Mouse (Mus musculus) limb, embryonic 12.5 days (tissue): ENCODE data around the gene Rai1. TPM values are rescaled to one million over a fixed set of nuclear protein-coding genes. Genes with fewer than 3 reads are reported as not detected.

ENCODE experiments used
- ATAC-seq: fragments of 200-750 bp; cut with Nextera tagmentation; 2 replicates; pipeline ENCODE4 v1.8.0; 2017; ENCODE audit warnings: low read depth, moderate TSS enrichment; ENCODE audit not compliant: insufficient number of reproducible peaks, insufficient read depth, low FRiP score, low TSS enrichment
- H3K27ac ChIP-seq: fragments of 300-500 bp; sonication (generic); 2 replicates; pipeline ENCODE4 v1.5.1; 2016; ENCODE audit warnings: mild to moderate bottlenecking, moderate library complexity
- H3K27me3 ChIP-seq: fragments of 300-500 bp; sonication (generic); 2 replicates; pipeline ENCODE4 v1.6.1; 2016; ENCODE audit warnings: mild to moderate bottlenecking, moderate library complexity
- H3K36me3 ChIP-seq: fragments of 300-500 bp; sonication (generic); 2 replicates; pipeline ENCODE4 v1.6.1; 2016; ENCODE audit warnings: mild to moderate bottlenecking, moderate library complexity
- H3K4me1 ChIP-seq: fragments of 300-500 bp; sonication (generic); replicated peaks from 2 replicates; pipeline ENCODE4 v1.6.1; 2016
- H3K4me2 ChIP-seq: fragments of 300-500 bp; sonication (generic); 2 replicates; pipeline ENCODE4 v1.6.1; 2016; ENCODE audit warnings: mild to moderate bottlenecking, moderate library complexity
- H3K4me3 ChIP-seq: fragments of 300-500 bp; sonication (generic); replicated peaks from 2 replicates; pipeline ENCODE4 v1.5.1; 2016; ENCODE audit warnings: mild to moderate bottlenecking
- H3K9ac ChIP-seq: fragments of 300-500 bp; sonication (generic); replicated peaks from 2 replicates; pipeline ENCODE4 v1.6.1; 2016; ENCODE audit warnings: mild to moderate bottlenecking, moderate library complexity
- H3K9me3 ChIP-seq: fragments of 300-500 bp; sonication (generic); 2 replicates; pipeline ENCODE4 v1.6.1; 2016; ENCODE audit warnings: mild to moderate bottlenecking, moderate library complexity
- WGBS: fragments of 180-500 bp; shearing (Covaris S2); methylation state at CpG from one replicate; pipeline ENCODE4 v1.1.7; 2016; 5-methylcytosine and 5-hydroxymethylcytosine counted together
- polyA plus RNA-seq: library from polyadenylated mRNA; unstranded; fragments of >200 nt; fragmentation: Nextera tagmentation; extraction: Ambion mirVana; gene quantifications from 2 replicates; pipeline ENCODE4 v1.2.1, GENCODE M21; 2016

Gene Rai1
- polyA plus RNA-seq, 1 experiment from 2014 or later: 36.2 TPM

- peaks cover 32% of the 10 kb centered on the region for H3K36me3 ChIP-seq
- peaks cover 77% of the 10 kb centered on the region for H3K4me1 ChIP-seq
- no peaks in the 10 kb centered on the region for H3K27me3 ChIP-seq
- H3K9me3 ChIP-seq: no peaks in the 10 kb centered on the region
- no peak for ATAC-seq
- peak overlapping the region; percentile 88 for H3K27ac ChIP-seq
- H3K4me3 ChIP-seq: peak overlapping the region; percentile 46
- WGBS: 40% methylated on average over 7 of the region's 7 CpGs
- H3K4me2 ChIP-seq: peak overlapping the region; percentile 78
- peak overlapping the region; percentile 56 for H3K9ac ChIP-seq
Measured at GRCm38 (mm10) chr11:60209217-60209932, 104.6 kb downstream of the Rai1 start.

- peaks cover 77% of the 10 kb centered on the region for H3K4me1 ChIP-seq
- WGBS: 2% methylated on average over 2 of the region's 2 CpGs
- ATAC-seq: no peak
- H3K4me2 ChIP-seq: peak overlapping the region; percentile 78
- no peaks in the 10 kb centered on the region for H3K9me3 ChIP-seq
- H3K9ac ChIP-seq: peak overlapping the region; percentile 56
- peaks cover 27% of the 10 kb centered on the region for H3K36me3 ChIP-seq
- H3K4me3 ChIP-seq: peak overlapping the region; percentile 46
- H3K27ac ChIP-seq: peak overlapping the region; percentile 88
- H3K27me3 ChIP-seq: no peaks in the 10 kb centered on the region
Measured at GRCm38 (mm10) chr11:60209933-60210249, 105.1 kb downstream of the Rai1 start.

- peak overlapping the region; percentile 78 for H3K4me2 ChIP-seq
- peak overlapping the region; percentile 56 for H3K9ac ChIP-seq
- H3K36me3 ChIP-seq: peaks cover 22% of the 10 kb centered on the region
- H3K27ac ChIP-seq: peak overlapping the region; percentile 88
- H3K27me3 ChIP-seq: no peaks in the 10 kb centered on the region
- no peaks in the 10 kb centered on the region for H3K9me3 ChIP-seq
- WGBS: under 1% methylated on average over 47 of the region's 47 CpGs
- H3K4me1 ChIP-seq: peaks cover 77% of the 10 kb centered on the region
- peak; percentile 89 for ATAC-seq
- H3K4me3 ChIP-seq: peak overlapping the region; percentile 46
Measured at GRCm38 (mm10) chr11:60210305-60210724, 105.5 kb downstream of the Rai1 start.

GRCm38 (mm10) chr11:60211152-60211551 is 106.3 kb downstream of the Rai1 start:
- Histone ChIP-seq H3K4me1 (peaks cover 80% of the 10 kb centered on the region), H3K4me2 (peak overlapping the region; percentile 78), H3K9me3 (no peaks in the 10 kb centered on the region), H3K36me3 (peaks cover 14% of the 10 kb centered on the region), H3K4me3 (no peak overlapping the region; the same call in 1 of the 2 replicates), H3K9ac (no peak overlapping the region), H3K27me3 (no peaks in the 10 kb centered on the region), H3K27ac (peak overlapping the region; percentile 88)
- ATAC-seq: no peak
- WGBS: 60% methylated on average over 3 of the region's 3 CpGs

GRCm38 (mm10) chr11:60211761-60212160 is 106.9 kb downstream of the Rai1 start:
- Histone ChIP-seq H3K4me2 (peak overlapping the region; percentile 23; the same call in 1 of the 2 replicates), H3K36me3 (peaks cover 13% of the 10 kb centered on the region; the same call in 1 of the 2 replicates), H3K9ac (no peak overlapping the region; the same call in 1 of the 2 replicates)

GRCm38 (mm10) chr11:60213266-60213665 is 108.5 kb downstream of the Rai1 start:
- Histone ChIP-seq H3K36me3 (peaks cover 19% of the 10 kb centered on the region), H3K4me2 (no peak overlapping the region), H3K27ac (peak overlapping the region; percentile 88), H3K27me3 (no peaks in the 10 kb centered on the region), H3K4me1 (peaks cover 59% of the 10 kb centered on the region), H3K9me3 (no peaks in the 10 kb centered on the region), H3K4me3 (no peak overlapping the region), H3K9ac (peak overlapping the region; percentile 12; the same call in 1 of the 2 replicates)
- 77% methylated on average over 6 of the region's 6 CpGs for WGBS
- no peak for ATAC-seq

More at GRCm38 (mm10) chr11:60211761-60212160, 106.9 kb downstream of the Rai1 start:
- WGBS: 60% methylated on average over 12 of the region's 12 CpGs
- no peak overlapping the region for H3K4me3 ChIP-seq
- H3K4me1 ChIP-seq: peaks cover 74% of the 10 kb centered on the region
- peak overlapping the region; percentile 88 for H3K27ac ChIP-seq
- no peaks in the 10 kb centered on the region for H3K27me3 ChIP-seq
- H3K9me3 ChIP-seq: no peaks in the 10 kb centered on the region
- no peak for ATAC-seq

- Histone ChIP-seq H3K4me1 (peaks cover 47% of the 10 kb centered on the region), H3K9me3 (no peaks in the 10 kb centered on the region), H3K4me3 (no peak overlapping the region), H3K9ac (no peak overlapping the region), H3K27me3 (no peaks in the 10 kb centered on the region), H3K27ac (no peak overlapping the region), H3K36me3 (peaks cover 25% of the 10 kb centered on the region), H3K4me2 (no peak overlapping the region)
- no peak for ATAC-seq
- 67% methylated on average over 1 of the region's 1 CpGs for WGBS
Measured at GRCm38 (mm10) chr11:60216671-60217070, 111.9 kb downstream of the Rai1 start.

- 87% methylated on average over 7 of the region's 7 CpGs for WGBS
- Histone ChIP-seq H3K4me2 (no peak overlapping the region), H3K27me3 (no peaks in the 10 kb centered on the region), H3K4me3 (no peak overlapping the region), H3K4me1 (peaks cover 42% of the 10 kb centered on the region), H3K9me3 (no peaks in the 10 kb centered on the region), H3K27ac (no peak overlapping the region), H3K9ac (no peak overlapping the region), H3K36me3 (peaks cover 25% of the 10 kb centered on the region)
- ATAC-seq: no peak
Measured at GRCm38 (mm10) chr11:60217467-60217866, 112.7 kb downstream of the Rai1 start.

- Histone ChIP-seq H3K27me3 (no peaks in the 10 kb centered on the region), H3K4me3 (peak overlapping the region; percentile 69), H3K4me2 (peak overlapping the region; percentile 67), H3K36me3 (peaks cover 25% of the 10 kb centered on the region), H3K27ac (peak overlapping the region; percentile 84; the same call in 1 of the 2 replicates), H3K9me3 (no peaks in the 10 kb centered on the region), H3K9ac (peak overlapping the region; percentile 82), H3K4me1 (peaks cover 41% of the 10 kb centered on the region)
- no peak for ATAC-seq
- WGBS: 42% methylated on average over 8 of the region's 8 CpGs
Measured at GRCm38 (mm10) chr11:60219609-60220008, 114.8 kb downstream of the Rai1 start.

- H3K9ac ChIP-seq: peak overlapping the region; percentile 82
- H3K4me3 ChIP-seq: peak overlapping the region; percentile 69
- ATAC-seq: peak; percentile 63
- H3K27ac ChIP-seq: peak overlapping the region; percentile 84
- no peaks in the 10 kb centered on the region for H3K9me3 ChIP-seq
- peaks cover 25% of the 10 kb centered on the region for H3K36me3 ChIP-seq
- peak overlapping the region; percentile 67 for H3K4me2 ChIP-seq
- WGBS: under 1% methylated on average over 46 of the region's 46 CpGs
- H3K4me1 ChIP-seq: peaks cover 41% of the 10 kb centered on the region
- H3K27me3 ChIP-seq: no peaks in the 10 kb centered on the region
Measured at GRCm38 (mm10) chr11:60220291-60220804, 115.5 kb downstream of the Rai1 start.

- H3K9ac ChIP-seq: no peak overlapping the region
- no peak overlapping the region for H3K27ac ChIP-seq
- no peak for ATAC-seq
- peaks cover 34% of the 10 kb centered on the region for H3K4me1 ChIP-seq
- no peak overlapping the region for H3K4me3 ChIP-seq
- H3K9me3 ChIP-seq: no peaks in the 10 kb centered on the region
- H3K36me3 ChIP-seq: peaks cover 23% of the 10 kb centered on the region
- H3K4me2 ChIP-seq: no peak overlapping the region
- H3K27me3 ChIP-seq: no peaks in the 10 kb centered on the region
- 79% methylated on average over 6 of the region's 6 CpGs for WGBS
Measured at GRCm38 (mm10) chr11:60221425-60221824, 116.6 kb downstream of the Rai1 start.
